In genomic region chr6:73002391-73002790, GRCm38 (mm10) we compare ENCODE assay signal across 29 mouse cellular contexts. TPM values are rescaled to one million over a fixed set of nuclear protein-coding genes. Genes with fewer than 3 reads are reported as not detected.
A peak's percentile ranks its signal among the peaks of the same experiment; 100 is the strongest.
DNase-seq lines count a peak whose midpoint lies in the region; ATAC-seq lines count a peak whose summit lies in the region.
"Had no signal": no experiment of that assay in that cellular context is flagged by ENCODE, and none has a peak within 500 bp of the region (broad histone marks: within the 10 kb centered on the region; RNA-seq: fewer than 3 reads in every experiment).

No protein-coding gene starts in this region.

- no peaks in the 10 kb centered on the region for H3K9me3 ChIP-seq in liver, embryonic 11.5 days (ENCODE audit: control insufficient read depth, low read length)
- H3K9me3 ChIP-seq in liver, embryonic 13.5 days (replicated peaks): no peaks in the 10 kb centered on the region
- no peaks in the 10 kb centered on the region for H3K9me3 ChIP-seq in stomach, embryonic 14.5 days (ENCODE audit: control insufficient read depth, low read depth, low read length)
- H3K9me3 ChIP-seq: hindbrain, embryonic 10.5 days; hindbrain, embryonic 15.5 days; limb, embryonic 13.5 days; megakaryocyte, embryonic 14.5 days; midbrain, embryonic 13.5 days; neural tube, embryonic 15.5 days had no signal

- no peaks in the 10 kb centered on the region for H3K4me1 ChIP-seq in liver, embryonic 11.5 days (replicated peaks; ENCODE audit: control insufficient read depth, insufficient read depth, low read length)
- peaks cover 4% of the 10 kb centered on the region; the same call in 1 of the 2 replicates for H3K4me1 ChIP-seq in liver, embryonic 13.5 days (replicated peaks)
- no peaks in the 10 kb centered on the region for H3K4me1 ChIP-seq in stomach, embryonic 14.5 days (ENCODE audit: control insufficient read depth, insufficient read depth, low read length)
- H3K4me1 ChIP-seq: hindbrain, embryonic 10.5 days; hindbrain, embryonic 15.5 days; limb, embryonic 13.5 days; megakaryocyte, embryonic 14.5 days; midbrain, embryonic 13.5 days; neural tube, embryonic 15.5 days had no signal

- H3K27ac ChIP-seq in liver, embryonic 11.5 days (ENCODE audit: low read depth, low read length): no peak overlapping the region
- no peak overlapping the region for H3K27ac ChIP-seq in liver, embryonic 13.5 days
- H3K27ac ChIP-seq in stomach, embryonic 14.5 days (ENCODE audit: low read length): no peak overlapping the region
- H3K27ac ChIP-seq: hindbrain, embryonic 10.5 days; hindbrain, embryonic 15.5 days; kidney, postnatal 0 days; limb, embryonic 13.5 days; midbrain, embryonic 13.5 days; neural tube, embryonic 15.5 days had no signal

- no peaks in the 10 kb centered on the region for H3K27me3 ChIP-seq in liver, embryonic 11.5 days (replicated peaks; ENCODE audit: control insufficient read depth, insufficient read depth, low read length)
- no peaks in the 10 kb centered on the region for H3K27me3 ChIP-seq in liver, embryonic 13.5 days
- no peaks in the 10 kb centered on the region for H3K27me3 ChIP-seq in stomach, embryonic 14.5 days (ENCODE audit: control insufficient read depth, insufficient read depth, low read length)
- H3K27me3 ChIP-seq: hindbrain, embryonic 15.5 days; limb, embryonic 13.5 days; midbrain, embryonic 13.5 days; neural tube, embryonic 15.5 days had no signal

- ATAC-seq in liver, embryonic 11.5 days (replicated peaks; ENCODE audit: low FRiP score): no peak; the same call in 1 of the 2 replicates
- ATAC-seq in liver, embryonic 13.5 days (ENCODE audit: low read depth): peak; percentile 76
- 0 out of 2 replicates have a peak, but pooled peaks have one; percentile 53 for ATAC-seq in stomach, embryonic 14.5 days (ENCODE audit: insufficient number of reproducible peaks, insufficient read depth, low FRiP score, low read depth)
- ATAC-seq: forebrain, embryonic 16.5 days; inflammation-experienced regulatory T-cells, adult 6 months; midbrain, embryonic 13.5 days; Patski had no signal

- DNase-seq in liver: peak; percentile 20
- no peak for DNase-seq in liver, embryonic 11.5 days (ENCODE audit: low spot score)
- peak; percentile 72 for DNase-seq in R1 (ENCODE audit: low read depth, low spot score)
- no peak for DNase-seq in liver, embryonic 13.5 days
- no peak for DNase-seq in ovary, postnatal 14 days (ENCODE audit: low spot score)
- no peak for DNase-seq in layer of hippocampus, adult 8-10 months (ENCODE audit: low spot score in 2 of 2)
- DNase-seq: adrenal gland, postnatal 36 days; cerebellum, adult 18-20 months; cerebellum, postnatal 10 days; gastrocnemius, postnatal 10 days; heart, postnatal 14 days; kidney, adult 8-10 months; lung, postnatal 10 days; right cerebral cortex, adult 18-20 months; spleen, adult 18-20 months; thymus, adult 2 months; thymus, postnatal 36 days had no signal

- H3K9ac ChIP-seq in liver, embryonic 11.5 days (ENCODE audit: low read depth, low read length): no peak overlapping the region
- no peak overlapping the region for H3K9ac ChIP-seq in liver, embryonic 13.5 days
- H3K9ac ChIP-seq in stomach, embryonic 14.5 days (replicated peaks; ENCODE audit: low read depth, low read length): no peak overlapping the region
- H3K9ac ChIP-seq: hindbrain, embryonic 15.5 days; limb, embryonic 13.5 days; midbrain, embryonic 13.5 days; neural tube, embryonic 15.5 days had no signal

- WGBS in liver, embryonic 11.5 days: 55% methylated on average over 1 of the region's 1 CpGs
- WGBS in liver, embryonic 13.5 days (ENCODE audit: insufficient replicate concordance): 41% methylated on average over 1 of the region's 1 CpGs
- WGBS in stomach, embryonic 14.5 days: 29% methylated on average over 1 of the region's 1 CpGs

- H3K4me3 ChIP-seq in liver, embryonic 11.5 days (ENCODE audit: low read depth, low read length): no peak overlapping the region
- no peak overlapping the region for H3K4me3 ChIP-seq in liver, embryonic 13.5 days (replicated peaks)
- no peak overlapping the region for H3K4me3 ChIP-seq in stomach, embryonic 14.5 days (ENCODE audit: low read depth, low read length)
- H3K4me3 ChIP-seq: erythroblast, embryonic 14.5 days; hindbrain, embryonic 10.5 days; hindbrain, embryonic 15.5 days; limb, embryonic 13.5 days; megakaryocyte, embryonic 14.5 days; midbrain, embryonic 13.5 days; neural tube, embryonic 15.5 days had no signal

- no peaks in the 10 kb centered on the region for H3K36me3 ChIP-seq in liver, embryonic 11.5 days (ENCODE audit: control insufficient read depth, insufficient read depth, low read length)
- H3K36me3 ChIP-seq in liver, embryonic 13.5 days: no peaks in the 10 kb centered on the region
- H3K36me3 ChIP-seq in stomach, embryonic 14.5 days (ENCODE audit: control insufficient read depth, insufficient read depth, low read length): no peaks in the 10 kb centered on the region
- H3K36me3 ChIP-seq: hindbrain, embryonic 10.5 days; hindbrain, embryonic 15.5 days; limb, embryonic 13.5 days; midbrain, embryonic 13.5 days; neural tube, embryonic 15.5 days had no signal

- no peak overlapping the region for H3K4me2 ChIP-seq in liver, embryonic 11.5 days
- H3K4me2 ChIP-seq in liver, embryonic 13.5 days: no peak overlapping the region
- no peak overlapping the region for H3K4me2 ChIP-seq in stomach, embryonic 14.5 days (replicated peaks; ENCODE audit: low read depth, low read length)
- H3K4me2 ChIP-seq: hindbrain, embryonic 15.5 days; limb, embryonic 13.5 days; midbrain, embryonic 13.5 days; neural tube, embryonic 15.5 days had no signal

RNA-seq across cellular contexts. Expression of gene Tmsb10, which starts 43.8 kb away (rescaled TPM):
- polyA plus RNA-seq in liver, embryonic 11.5 days (2014; fragmentation: Nextera tagmentation; extraction: Ambion mirVana): 984 and 1,116 TPM in 2 replicates
- polyA plus RNA-seq in liver, embryonic 13.5 days (2015; fragmentation: Nextera tagmentation; extraction: Ambion mirVana): 268 and 325 TPM in 2 replicates
- 2,356 and 2,370 TPM in 2 replicates for polyA plus RNA-seq in stomach, embryonic 14.5 days (2014; fragmentation: Nextera tagmentation; extraction: Ambion mirVana)
- total RNA-seq in layer of hippocampus, adult 8-10 months (2022): 100 to 1,000 TPM; 202 to 382 (median 276) TPM

Comparison
In these comparisons a context has a peak if more than half of its experiments do, and no peak if none do; other contexts are left out.
1. DNase-seq: peak in liver (single experiment) and R1 (single experiment); none in liver, embryonic 11.5 days (single experiment), liver, embryonic 13.5 days (single experiment), ovary, postnatal 14 days (single experiment) and layer of hippocampus, adult 8-10 months (0 of 2).